Mouse (Mus musculus): ENCODE data around the gene Cog7. TPM values are rescaled to one million over a fixed set of nuclear protein-coding genes. Genes with fewer than 3 reads are reported as not detected.

Cog7 gene
- total and polyA plus RNA-seq, 3 experiments = 9.0 to 32.7 (median 19.3) TPM

GRCm38 (mm10) chr7:121896689-121897088 lies 84.8 kb downstream of the Cog7 start:
- H3K4me3 ChIP-seq (ENCODE audit: low read depth, low read length) = no peak overlapping the region
- H3K9me3 ChIP-seq (replicated peaks) = no peaks in the 10 kb centered on the region
- no peaks in the 10 kb centered on the region for H3K4me1 ChIP-seq (ENCODE audit: insufficient read depth, low read depth, low read length)
- ATAC-seq (ENCODE audit: extremely low read depth, insufficient number of reproducible peaks, low FRiP score, poor library complexity, severe bottlenecking) (no peak), DNase-seq (ENCODE audit: low spot score) (no peak)
- H3K36me3 ChIP-seq (replicated peaks) = no peaks in the 10 kb centered on the region
- TF ChIP-seq TAL1 (conservative IDR thresholded peaks at IDR 0.05; ENCODE audit: low read depth, low read length) (no peak), CTCF (IDR thresholded peaks at IDR 0.05; ENCODE audit: low read depth, low read length) (no peak), GATA2 (IDR thresholded peaks at IDR 0.05; ENCODE audit: borderline replicate concordance, low read depth, low read length) (no peak), POLR2AphosphoS5 (IDR thresholded peaks at IDR 0.05; ENCODE audit: insufficient replicate concordance, low read depth, low read length) (no peak), GATA1 (IDR thresholded peaks at IDR 0.05; ENCODE audit: borderline replicate concordance, low read length) (no peak)
- H3K27me3 ChIP-seq (ENCODE audit: insufficient read depth, low read length) = peaks cover 22% of the 10 kb centered on the region

GRCm38 (mm10) chr7:121890636-121891360 lies 90.7 kb downstream of the Cog7 start:
- Histone ChIP-seq H3K4me3 (ENCODE audit: low read depth, low read length) (no peak overlapping the region), H3K27me3 (ENCODE audit: insufficient read depth, low read length) (peaks cover 4% of the 10 kb centered on the region; the same call in 1 of the 2 replicates), H3K4me1 (ENCODE audit: insufficient read depth, low read depth, low read length) (no peaks in the 10 kb centered on the region), H3K36me3 (replicated peaks) (no peaks in the 10 kb centered on the region), H3K9me3 (replicated peaks) (no peaks in the 10 kb centered on the region)
- TF ChIP-seq POLR2AphosphoS5 (IDR thresholded peaks at IDR 0.05; ENCODE audit: insufficient replicate concordance, low read depth, low read length) (no peak), GATA1 (IDR thresholded peaks at IDR 0.05; ENCODE audit: borderline replicate concordance, low read length) (no peak), TAL1 (conservative IDR thresholded peaks at IDR 0.05; ENCODE audit: low read depth, low read length) (no peak), GATA2 (IDR thresholded peaks at IDR 0.05; ENCODE audit: borderline replicate concordance, low read depth, low read length) (no peak), CTCF (IDR thresholded peaks at IDR 0.05; ENCODE audit: low read depth, low read length) (no peak)
- ATAC-seq (ENCODE audit: extremely low read depth, insufficient number of reproducible peaks, low FRiP score, poor library complexity, severe bottlenecking) = no peak
- DNase-seq (ENCODE audit: low spot score) = no peak

GRCm38 (mm10) chr7:121880246-121880645 lies 101.3 kb downstream of the Cog7 start:
- H3K36me3 ChIP-seq (replicated peaks) = no peaks in the 10 kb centered on the region
- TF ChIP-seq TAL1 (conservative IDR thresholded peaks at IDR 0.05; ENCODE audit: low read depth, low read length) (no peak), GATA2 (IDR thresholded peaks at IDR 0.05; ENCODE audit: borderline replicate concordance, low read depth, low read length) (no peak), POLR2AphosphoS5 (IDR thresholded peaks at IDR 0.05; ENCODE audit: insufficient replicate concordance, low read depth, low read length) (no peak), CTCF (IDR thresholded peaks at IDR 0.05; ENCODE audit: low read depth, low read length) (no peak), GATA1 (IDR thresholded peaks at IDR 0.05; ENCODE audit: borderline replicate concordance, low read length) (no peak)
- H3K27me3 ChIP-seq (ENCODE audit: insufficient read depth, low read length) = peaks cover 3% of the 10 kb centered on the region; the same call in 1 of the 2 replicates

GRCm38 (mm10) chr7:121874784-121875183 lies 106.7 kb downstream of the Cog7 start:
- H3K36me3 ChIP-seq (replicated peaks) = no peaks in the 10 kb centered on the region
- DNase-seq (ENCODE audit: low spot score) = no peak
- no peaks in the 10 kb centered on the region for H3K9me3 ChIP-seq (replicated peaks)
- TF ChIP-seq TAL1 (conservative IDR thresholded peaks at IDR 0.05; ENCODE audit: low read depth, low read length) (no peak), GATA1 (IDR thresholded peaks at IDR 0.05; ENCODE audit: borderline replicate concordance, low read length) (no peak), POLR2AphosphoS5 (IDR thresholded peaks at IDR 0.05; ENCODE audit: insufficient replicate concordance, low read depth, low read length) (no peak), GATA2 (IDR thresholded peaks at IDR 0.05; ENCODE audit: borderline replicate concordance, low read depth, low read length) (no peak), CTCF (IDR thresholded peaks at IDR 0.05; ENCODE audit: low read depth, low read length) (no peak)
- no peak for ATAC-seq (ENCODE audit: extremely low read depth, insufficient number of reproducible peaks, low FRiP score, poor library complexity, severe bottlenecking)
- H3K4me3 ChIP-seq (ENCODE audit: low read depth, low read length) = no peak overlapping the region
- H3K4me1 ChIP-seq (ENCODE audit: insufficient read depth, low read depth, low read length) = no peaks in the 10 kb centered on the region
- peaks cover 10% of the 10 kb centered on the region; the same call in 1 of the 2 replicates for H3K27me3 ChIP-seq (ENCODE audit: insufficient read depth, low read length)

More at GRCm38 (mm10) chr7:121880246-121880645, 101.3 kb downstream of the Cog7 start:
- no peak for ATAC-seq (ENCODE audit: extremely low read depth, insufficient number of reproducible peaks, low FRiP score, poor library complexity, severe bottlenecking)
- Histone ChIP-seq H3K4me1 (ENCODE audit: insufficient read depth, low read depth, low read length) (no peaks in the 10 kb centered on the region), H3K4me3 (ENCODE audit: low read depth, low read length) (no peak overlapping the region), H3K9me3 (replicated peaks) (no peaks in the 10 kb centered on the region)
- no peak for DNase-seq (ENCODE audit: low spot score)

GRCm38 (mm10) chr7:121873998-121874397 lies 107.5 kb downstream of the Cog7 start:
- no peaks in the 10 kb centered on the region for H3K9me3 ChIP-seq (replicated peaks)
- TF ChIP-seq GATA2 (IDR thresholded peaks at IDR 0.05; ENCODE audit: borderline replicate concordance, low read depth, low read length) = no peak
- TF ChIP-seq TAL1 (conservative IDR thresholded peaks at IDR 0.05; ENCODE audit: low read depth, low read length) = no peak
- TF ChIP-seq GATA1 (IDR thresholded peaks at IDR 0.05; ENCODE audit: borderline replicate concordance, low read length) = no peak
- TF ChIP-seq POLR2AphosphoS5 (IDR thresholded peaks at IDR 0.05; ENCODE audit: insufficient replicate concordance, low read depth, low read length) = no peak
- TF ChIP-seq CTCF (IDR thresholded peaks at IDR 0.05; ENCODE audit: low read depth, low read length) = no peak
- H3K4me3 ChIP-seq (ENCODE audit: low read depth, low read length) = no peak overlapping the region
- H3K27me3 ChIP-seq (ENCODE audit: insufficient read depth, low read length) = peaks cover 10% of the 10 kb centered on the region; the same call in 1 of the 2 replicates
- no peak for DNase-seq (ENCODE audit: low spot score)
- no peaks in the 10 kb centered on the region for H3K36me3 ChIP-seq (replicated peaks)
- ATAC-seq (ENCODE audit: extremely low read depth, insufficient number of reproducible peaks, low FRiP score, poor library complexity, severe bottlenecking) = no peak
- no peaks in the 10 kb centered on the region for H3K4me1 ChIP-seq (ENCODE audit: insufficient read depth, low read depth, low read length)

- H3K4me1 ChIP-seq (ENCODE audit: insufficient read depth, low read depth, low read length) = no peaks in the 10 kb centered on the region
- H3K36me3 ChIP-seq (replicated peaks) = no peaks in the 10 kb centered on the region
- no peak overlapping the region for H3K4me3 ChIP-seq (ENCODE audit: low read depth, low read length)
- no peak for TF ChIP-seq GATA1 (IDR thresholded peaks at IDR 0.05; ENCODE audit: borderline replicate concordance, low read length)
- TF ChIP-seq TAL1 (conservative IDR thresholded peaks at IDR 0.05; ENCODE audit: low read depth, low read length) = no peak
- no peak for TF ChIP-seq POLR2AphosphoS5 (IDR thresholded peaks at IDR 0.05; ENCODE audit: insufficient replicate concordance, low read depth, low read length)
- TF ChIP-seq GATA2 (IDR thresholded peaks at IDR 0.05; ENCODE audit: borderline replicate concordance, low read depth, low read length) = no peak
- no peak for TF ChIP-seq CTCF (IDR thresholded peaks at IDR 0.05; ENCODE audit: low read depth, low read length)
- H3K9me3 ChIP-seq (replicated peaks) = no peaks in the 10 kb centered on the region
- ATAC-seq (ENCODE audit: extremely low read depth, insufficient number of reproducible peaks, low FRiP score, poor library complexity, severe bottlenecking) = no peak
- peaks cover 10% of the 10 kb centered on the region; the same call in 1 of the 2 replicates for H3K27me3 ChIP-seq (ENCODE audit: insufficient read depth, low read length)
- no peak for DNase-seq (ENCODE audit: low spot score)
Observed at GRCm38 (mm10) chr7:121871631-121872030, 109.9 kb downstream of the Cog7 start.

Data from G1E (cell line).